Comparison of ENCODE assay signal across 8 mouse cellular contexts in genomic region chr9:109930752-109931151, GRCm38 (mm10). TPM values are rescaled to one million over a fixed set of nuclear protein-coding genes. Genes with fewer than 3 reads are reported as not detected.
DNase-seq lines count a peak whose midpoint lies in the region; ATAC-seq and TF ChIP-seq lines count a peak whose summit lies in the region.

No protein-coding gene starts in this region.

- H3K79me2 ChIP-seq in MEL (ENCODE audit: control insufficient read depth, insufficient read depth, low read length, poor library complexity) = no peaks in the 10 kb centered on the region; the same call in 1 of the 2 replicates

- H3K9me3 ChIP-seq in heart, embryonic 13.5 days = no peaks in the 10 kb centered on the region
- H3K9me3 ChIP-seq in MEL (replicated peaks; ENCODE audit: insufficient read depth, low read length) = no peaks in the 10 kb centered on the region
- no peaks in the 10 kb centered on the region for H3K9me3 ChIP-seq in heart, postnatal 0 days (replicated peaks; ENCODE audit: control insufficient read depth, low read length)
- no peaks in the 10 kb centered on the region for H3K9me3 ChIP-seq in midbrain, embryonic 12.5 days

- no peaks in the 10 kb centered on the region for H3K27me3 ChIP-seq in heart, embryonic 13.5 days (replicated peaks)
- no peaks in the 10 kb centered on the region for H3K27me3 ChIP-seq in MEL (ENCODE audit: control insufficient read depth in 1 of 2, insufficient read depth in 2 of 2, low read length in 2 of 2)
- no peaks in the 10 kb centered on the region for H3K27me3 ChIP-seq in heart, postnatal 0 days (ENCODE audit: control insufficient read depth, insufficient read depth, low read length)
- H3K27me3 ChIP-seq in midbrain, embryonic 12.5 days = no peaks in the 10 kb centered on the region

- H3K4me2 ChIP-seq in heart, embryonic 13.5 days = peak overlapping the region; percentile 71
- H3K4me2 ChIP-seq in heart, postnatal 0 days (ENCODE audit: low read depth, low read length) = peak overlapping the region; percentile 67
- peak overlapping the region; percentile 81 for H3K4me2 ChIP-seq in midbrain, embryonic 12.5 days (replicated peaks)

- TF ChIP-seq CTCF in MEL (IDR thresholded peaks at IDR 0.05 in 2 of 3, conservative IDR thresholded peaks at IDR 0.05 in 1 of 3; ENCODE audit: control insufficient read depth in 1 of 3, insufficient read depth in 1 of 3, low read depth in 2 of 3, low read length in 3 of 3, poor library complexity in 1 of 3, severe bottlenecking in 1 of 3) = no peak
- no peak for TF ChIP-seq CTCF in heart, postnatal 0 days (IDR thresholded peaks at IDR 0.05; ENCODE audit: low read depth)

- TF ChIP-seq EP300 in MEL (IDR thresholded peaks at IDR 0.05; ENCODE audit: low read depth in 1 of 2, low read length in 2 of 2) = no peak
- no peak for TF ChIP-seq EP300 in heart, postnatal 0 days (IDR thresholded peaks at IDR 0.05; ENCODE audit: low read depth)

- 61% methylated on average over 6 of the region's 6 CpGs for WGBS in heart, embryonic 13.5 days
- WGBS in heart, postnatal 0 days = 69% methylated on average over 6 of the region's 6 CpGs
- WGBS in midbrain, embryonic 12.5 days = 73% methylated on average over 6 of the region's 6 CpGs

- no peaks in the 10 kb centered on the region for H3K36me3 ChIP-seq in heart, embryonic 13.5 days
- H3K36me3 ChIP-seq in MEL (ENCODE audit: control insufficient read depth in 1 of 2, insufficient read depth in 2 of 2, low read length in 2 of 2) = peaks cover 0 to 12% of the 10 kb centered on the region in 2 experiments; a peak in 2 of 4 replicates
- H3K36me3 ChIP-seq in heart, postnatal 0 days (replicated peaks; ENCODE audit: control insufficient read depth, insufficient read depth, low read length) = no peaks in the 10 kb centered on the region
- no peaks in the 10 kb centered on the region for H3K36me3 ChIP-seq in midbrain, embryonic 12.5 days

- DNase-seq in heart, adult 18-20 months = no peak
- DNase-seq in MEL (ENCODE audit: low read depth, low spot score) = no peak
- DNase-seq in heart, postnatal 0 days (ENCODE audit: low spot score) = no peak
- DNase-seq in adrenal gland, postnatal 36 days = no peak

- H3K4me1 ChIP-seq in heart, embryonic 13.5 days = peaks cover 19% of the 10 kb centered on the region
- peaks cover 0 to 7% of the 10 kb centered on the region in 2 experiments; a peak in 3 of 4 replicates for H3K4me1 ChIP-seq in MEL (ENCODE audit: control insufficient read depth in 1 of 2, insufficient read depth in 2 of 2, low read length in 2 of 2)
- peaks cover 17% of the 10 kb centered on the region; the same call in 1 of the 2 replicates for H3K4me1 ChIP-seq in heart, postnatal 0 days (ENCODE audit: control insufficient read depth, insufficient read depth)
- peaks cover 11% of the 10 kb centered on the region for H3K4me1 ChIP-seq in midbrain, embryonic 12.5 days

- ATAC-seq in heart, embryonic 13.5 days (ENCODE audit: extremely low read depth, insufficient number of reproducible peaks, low FRiP score, low TSS enrichment) = no peak
- ATAC-seq in heart, postnatal 0 days (ENCODE audit: insufficient read depth, low read depth) = no peak
- no peak for ATAC-seq in midbrain, embryonic 12.5 days (ENCODE audit: low FRiP score, low read depth)
- no peak for ATAC-seq in inflammation-experienced regulatory T-cells, adult 6 months
- no peak for ATAC-seq in monocyte, adult 5-6 weeks (replicated peaks; ENCODE audit: insufficient number of reproducible peaks, low FRiP score, low TSS enrichment, poor library complexity, severe bottlenecking)

- TF ChIP-seq RAD21 in MEL (IDR thresholded peaks at IDR 0.05; ENCODE audit: low read depth, low read length) = no peak

- peak overlapping the region; percentile 97 for H3K27ac ChIP-seq in heart, embryonic 13.5 days (replicated peaks)
- peak overlapping the region; percentile 95 for H3K27ac ChIP-seq in MEL (ENCODE audit: control insufficient read depth, low read depth, low read length)
- peak overlapping the region; percentile 97 for H3K27ac ChIP-seq in heart, postnatal 0 days (ENCODE audit: low read depth)
- peak overlapping the region; percentile 97 for H3K27ac ChIP-seq in midbrain, embryonic 12.5 days (replicated peaks)

- TF ChIP-seq POLR2A in MEL (IDR thresholded peaks at IDR 0.05; ENCODE audit: control insufficient read depth in 1 of 2, insufficient read depth in 1 of 2, low read depth in 1 of 2, low read length in 2 of 2, poor library complexity in 1 of 2) = no peak

- H3K4me3 ChIP-seq in heart, embryonic 13.5 days = peak overlapping the region; percentile 96
- H3K4me3 ChIP-seq in MEL (ENCODE audit: control insufficient read depth in 1 of 2, insufficient read depth in 1 of 2, low read depth in 2 of 2, low read length in 2 of 2) = peak overlapping the region; percentile 68 to 93
- peak overlapping the region; percentile 92 for H3K4me3 ChIP-seq in heart, postnatal 0 days (ENCODE audit: low read depth, low read length)
- peak overlapping the region; percentile 89 for H3K4me3 ChIP-seq in midbrain, embryonic 12.5 days

- H3K9ac ChIP-seq in heart, embryonic 13.5 days = peak overlapping the region; percentile 98
- H3K9ac ChIP-seq in MEL (ENCODE audit: control insufficient read depth, low read depth, low read length, poor library complexity, severe bottlenecking) = peak overlapping the region; percentile 92
- peak overlapping the region; percentile 94; the same call in 1 of the 2 replicates for H3K9ac ChIP-seq in heart, postnatal 0 days (replicated peaks; ENCODE audit: low read depth, low read length)
- no peak overlapping the region for H3K9ac ChIP-seq in midbrain, embryonic 12.5 days (replicated peaks)

TF ChIP-seq in MEL, 35 proteins besides CTCF, POLR2A, EP300 and RAD21:
- TF ChIP-seq SMC3 (IDR thresholded peaks at IDR 0.05; ENCODE audit: low read depth, low read length) (no peak), SIN3A (IDR thresholded peaks at IDR 0.05; ENCODE audit: low read length) (no peak), ETS1 (IDR thresholded peaks at IDR 0.05; ENCODE audit: low read depth, low read length) (no peak), ZMIZ1 (IDR thresholded peaks at IDR 0.05; ENCODE audit: low read depth, low read length) (no peak), BHLHE40 (IDR thresholded peaks at IDR 0.05; ENCODE audit: borderline replicate concordance, low read depth, low read length) (no peak), CHD1 (IDR thresholded peaks at IDR 0.05; ENCODE audit: low read depth, low read length) (no peak), CHD2 (IDR thresholded peaks at IDR 0.05; ENCODE audit: low read length) (no peak), JUND (IDR thresholded peaks at IDR 0.05; ENCODE audit: low read depth, low read length) (no peak), HCFC1 (IDR thresholded peaks at IDR 0.05; ENCODE audit: low read depth, low read length) (no peak), GABPA (IDR thresholded peaks at IDR 0.05; ENCODE audit: low read depth, low read length) (no peak), NELFE (IDR thresholded peaks at IDR 0.05; ENCODE audit: low read depth, low read length) (no peak), E2F4 (IDR thresholded peaks at IDR 0.05; ENCODE audit: borderline replicate concordance, low read depth, low read length) (no peak), POLR2AphosphoS2 (IDR thresholded peaks at IDR 0.05; ENCODE audit: low read length) (no peak), MEF2A (IDR thresholded peaks at IDR 0.05; ENCODE audit: extremely low read depth, insufficient replicate concordance, low read depth, low read length, poor library complexity, severe bottlenecking) (no peak), TCF12 (IDR thresholded peaks at IDR 0.05; ENCODE audit: low read depth, low read length) (no peak), MXI1 (IDR thresholded peaks at IDR 0.05; ENCODE audit: low read depth, low read length) (no peak), KAT2A (conservative IDR thresholded peaks at IDR 0.05; ENCODE audit: low read depth, low read length) (no peak), ELF1 (IDR thresholded peaks at IDR 0.05; ENCODE audit: low read depth, low read length) (no peak)

RNA-seq across cellular contexts. Expression of gene Map4, which starts 0.5 kb away (rescaled TPM):
- polyA plus RNA-seq in heart, embryonic 13.5 days (2015; fragmentation: Nextera tagmentation; extraction: Ambion mirVana) = 77.3 and 82.0 TPM in 2 replicates
- total RNA-seq in heart, adult 18-20 months (2021) = 100 to 1,000 TPM; 314 to 326 TPM
- 14.5 and 20.7 TPM in 2 replicates for total RNA-seq in MEL (2012; rRNA removed)
- polyA plus RNA-seq in MEL (2012; ENCODE audit: insufficient read depth in 1 of 2, insufficient read length in 2 of 2, low read depth in 1 of 2, low replicate concordance in 2 of 2, missing spikeins in 1 of 2) = 10 to 100 TPM in 1 of 2 experiments, not detected in 1; 47.8 TPM
- total RNA-seq in heart, postnatal 0 days (2014; rRNA removed; ENCODE audit: low replicate concordance) = 145 and 172 TPM in 2 replicates
- polyA plus RNA-seq in heart, postnatal 0 days (2015; fragmentation: Nextera tagmentation; extraction: Ambion mirVana) = 50.6 and 54.2 TPM in 2 replicates
- polyA plus RNA-seq in midbrain, embryonic 12.5 days (2016; fragmentation: Nextera tagmentation; extraction: Ambion mirVana) = 109 and 117 TPM in 2 replicates
- 10 to 100 TPM; 32.9 to 44.2 (median 35.5) TPM for polyA plus RNA-seq in inflammation-experienced regulatory T-cells, adult 6 months (2017; shearing (Covaris generic))
- total RNA-seq in adrenal gland, postnatal 36 days (2021) = 10 to 100 TPM; 75.6 to 96.8 TPM
- total RNA-seq in monocyte, adult 5-6 weeks (2017) = 43.2 to 82.6 TPM (median 44.6 TPM) in 3 replicates

RNA-seq across cellular contexts. Expression of gene Cdc25a, which starts 55.4 kb away (rescaled TPM):
- 17.8 and 19.5 TPM in 2 replicates for polyA plus RNA-seq in heart, embryonic 13.5 days (2015; fragmentation: Nextera tagmentation; extraction: Ambion mirVana)
- 1 to 10 TPM; 4.7 to 5.3 TPM for total RNA-seq in heart, adult 18-20 months (2021)
- total RNA-seq in MEL (2012; rRNA removed) = 50.6 and 67.4 TPM in 2 replicates
- polyA plus RNA-seq in MEL (2012; ENCODE audit: insufficient read depth in 1 of 2, insufficient read length in 2 of 2, low read depth in 1 of 2, low replicate concordance in 2 of 2, missing spikeins in 1 of 2) = 10 to 100 TPM; 67.2 to 79.4 TPM
- total RNA-seq in heart, postnatal 0 days (2014; rRNA removed; ENCODE audit: low replicate concordance) = 7.7 and 14.3 TPM in 2 replicates
- 7.0 TPM in 2 replicates for polyA plus RNA-seq in heart, postnatal 0 days (2015; fragmentation: Nextera tagmentation; extraction: Ambion mirVana)
- polyA plus RNA-seq in midbrain, embryonic 12.5 days (2016; fragmentation: Nextera tagmentation; extraction: Ambion mirVana) = 41.6 and 41.7 TPM in 2 replicates
- 10 to 100 TPM in 1 of 3 experiments, 1 to 10 TPM in 2; 6.2 to 10.2 (median 8.1) TPM for polyA plus RNA-seq in inflammation-experienced regulatory T-cells, adult 6 months (2017; shearing (Covaris generic))
- total RNA-seq in adrenal gland, postnatal 36 days (2021) = 10 to 100 TPM; 10.1 to 17.6 TPM
- total RNA-seq in monocyte, adult 5-6 weeks (2017) = 4.2 to 9.1 TPM (median 8.0 TPM) in 3 replicates
